Mouse (Mus musculus): ENCODE data around the gene Nr1h2.

Nr1h2 gene

DNA sequence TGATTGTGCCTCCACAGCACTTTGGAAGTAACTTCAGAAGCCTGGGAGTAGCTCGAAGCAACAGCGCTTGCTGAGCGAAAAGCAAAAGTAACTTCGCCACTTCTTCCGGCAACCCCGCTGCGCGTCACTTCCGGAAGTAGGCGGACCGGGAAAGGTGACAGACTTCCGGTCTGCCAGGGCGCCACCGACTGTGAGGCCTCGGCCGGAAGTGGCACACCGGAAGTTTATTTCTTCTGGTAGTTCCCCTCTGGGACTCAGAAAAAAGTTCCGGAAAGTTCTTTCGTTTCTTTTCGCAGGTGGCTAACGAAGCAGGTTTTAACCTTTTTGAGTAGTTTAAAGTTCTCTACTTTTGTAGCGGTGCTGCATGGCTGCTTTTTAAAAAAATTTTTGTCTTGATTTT is at the start of gene Nr1h2:
Gene Nr1h2 (minus strand): TSS at position 126 of the 400 bp plus-strand sequence.
- peak; percentile 99 for DNase-seq

DNA sequence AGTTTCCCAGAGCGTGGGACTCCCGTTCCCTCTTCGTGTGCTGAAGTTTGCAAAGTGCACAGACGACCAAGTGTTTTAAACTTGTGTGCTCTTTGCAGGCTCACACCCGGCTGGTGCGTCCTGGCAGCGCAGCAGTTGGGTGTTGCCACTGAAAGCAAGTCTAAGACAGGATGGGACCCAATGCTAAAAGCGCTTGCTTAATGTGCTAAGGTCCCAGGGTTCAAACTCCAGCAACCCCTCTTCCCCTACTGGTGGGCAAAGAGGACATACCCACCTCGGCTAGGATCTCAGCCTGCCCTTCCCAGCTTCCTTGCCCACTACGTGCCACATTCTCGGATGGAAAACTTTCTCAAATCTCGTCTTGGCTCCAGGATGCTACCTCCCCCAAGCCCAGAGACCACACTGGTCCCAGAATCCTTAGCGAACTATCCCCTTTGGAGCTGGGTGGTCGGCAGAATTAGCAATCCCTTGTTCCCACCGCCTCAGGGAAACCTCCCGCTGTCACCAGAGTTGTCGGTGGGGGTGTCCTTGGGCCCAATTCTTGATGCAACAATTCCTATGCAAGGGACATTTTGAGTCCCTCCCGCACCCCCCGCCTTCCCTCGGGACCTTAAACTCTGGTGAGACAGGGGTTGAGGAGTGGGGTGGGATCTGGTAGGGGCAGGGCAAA is 49.6 kb upstream of the Nr1h2 start:
- no peak for DNase-seq

DNA sequence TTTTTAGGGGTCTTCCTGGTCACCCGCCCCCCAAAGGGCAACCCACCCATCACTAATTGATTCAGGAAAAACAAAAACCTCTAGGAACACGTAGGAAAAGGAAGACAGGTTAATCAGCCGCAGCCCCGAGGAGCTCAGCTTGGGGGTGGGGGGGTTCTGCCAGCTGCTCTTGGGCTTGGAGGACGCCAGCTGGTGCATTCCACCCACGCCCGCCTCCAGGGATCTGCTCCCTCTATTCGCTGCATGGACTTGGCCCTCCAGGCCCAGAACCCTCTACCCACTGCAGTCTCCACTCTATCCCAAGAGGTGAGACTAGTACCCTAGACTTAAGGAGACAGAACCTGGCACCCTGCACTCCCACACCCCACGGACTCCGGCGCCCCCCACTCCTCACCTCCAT is 48.7 kb upstream of the Nr1h2 start:
- no peak for DNase-seq

DNA sequence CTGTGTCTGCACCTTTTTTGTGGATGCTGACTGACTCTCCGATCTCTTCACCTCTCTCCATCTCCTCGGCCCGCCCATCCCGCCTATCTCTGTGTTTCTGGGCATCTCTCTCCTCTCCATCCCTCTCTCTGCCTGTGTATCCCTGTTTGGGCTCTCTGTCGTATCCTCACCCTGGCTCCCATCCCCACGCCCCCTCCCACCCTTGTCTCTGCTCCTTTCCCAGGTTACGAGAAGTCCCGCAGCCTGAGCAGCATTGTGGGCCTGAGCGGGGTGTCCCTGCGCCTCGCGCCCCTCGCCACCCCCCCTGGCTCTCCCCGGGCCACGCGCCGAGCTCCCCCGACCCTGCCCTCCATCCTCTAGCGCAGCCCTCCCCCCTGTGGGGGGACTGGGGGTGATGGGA is 47.9 kb upstream of the Nr1h2 start:
- DNase-seq = no peak

- DNase-seq = no peak
Observed at GRCm38 (mm10) chr7:44600691-44601262, 47.0 kb upstream of the Nr1h2 start.

- no peak for DNase-seq
Observed at GRCm38 (mm10) chr7:44598336-44598735, 44.6 kb upstream of the Nr1h2 start.

GRCm38 (mm10) chr7:44597666-44598065 is 43.9 kb upstream of the Nr1h2 start:
- no peak for DNase-seq

DNA sequence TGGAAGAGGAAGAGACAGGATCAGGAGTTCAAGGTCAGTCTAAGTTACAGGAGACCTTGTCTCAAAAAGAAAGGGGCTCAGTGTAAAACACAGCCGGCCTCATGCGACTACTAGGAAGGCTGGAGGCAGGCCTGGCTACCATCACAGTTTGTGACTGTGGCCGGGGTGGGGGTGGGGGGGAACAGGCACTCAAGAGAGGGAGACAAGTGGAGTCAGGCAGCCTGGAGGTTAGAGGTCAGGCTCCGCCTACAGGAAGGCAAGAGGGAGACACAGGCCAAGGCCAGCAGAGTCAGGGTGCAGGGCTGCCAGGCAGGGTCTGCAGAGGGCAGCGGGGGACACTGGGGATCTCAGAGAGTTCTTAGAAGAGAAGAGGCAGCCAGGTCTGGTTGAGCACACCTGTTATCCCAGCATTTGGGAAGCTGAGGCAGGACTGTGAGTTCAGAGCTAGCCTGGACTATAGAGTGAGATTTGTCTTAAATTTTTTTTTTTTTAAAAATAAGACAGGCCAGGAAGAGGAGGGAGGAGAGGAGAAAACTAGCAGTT is 43.3 kb upstream of the Nr1h2 start:
- DNase-seq = no peak

DNA sequence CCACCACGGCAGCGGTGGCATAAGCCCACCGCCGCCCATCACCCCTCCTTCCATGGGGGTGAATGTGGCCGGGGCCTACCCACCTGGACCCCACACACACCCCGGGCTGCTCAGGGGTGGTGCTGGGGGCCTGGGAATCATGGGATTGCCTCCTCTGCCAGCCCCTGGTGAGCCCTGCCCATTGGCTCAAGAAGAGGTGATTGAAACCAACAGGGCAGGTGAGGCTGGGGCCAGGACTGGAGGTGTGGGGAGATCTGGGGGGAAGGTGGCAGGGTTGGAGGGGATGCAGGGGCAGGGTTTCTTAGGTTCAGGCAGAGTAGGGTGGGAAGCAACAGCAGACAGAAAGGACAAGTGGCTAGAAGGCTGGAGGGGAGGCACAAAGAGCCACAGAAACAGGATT is 42.3 kb upstream of the Nr1h2 start:
- DNase-seq = no peak

GRCm38 (mm10) chr7:44595131-44595561 is 41.4 kb upstream of the Nr1h2 start:
- DNase-seq = no peak

DNA sequence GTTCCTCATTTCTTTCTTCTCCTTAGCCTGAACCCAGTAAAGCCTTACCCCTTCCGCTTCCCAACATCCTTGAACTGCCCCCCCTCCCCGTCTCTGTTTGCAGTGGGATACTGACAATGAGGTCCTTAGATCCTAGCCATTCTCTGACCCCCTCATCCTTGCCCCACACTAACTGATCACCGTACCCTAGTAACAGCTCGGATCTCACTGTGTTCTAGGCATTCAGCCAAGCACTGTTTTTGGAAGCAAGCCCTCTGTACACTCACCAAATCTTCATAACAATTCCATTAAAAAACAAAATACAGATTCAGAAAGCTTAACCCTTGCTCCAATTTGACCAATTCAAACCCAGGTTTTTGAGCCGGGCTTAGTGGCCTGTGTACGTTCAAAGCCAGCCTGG is 40.5 kb upstream of the Nr1h2 start:
- DNase-seq = no peak

- DNase-seq = peak; percentile 92
Observed at GRCm38 (mm10) chr7:44593775-44594174, 40.0 kb upstream of the Nr1h2 start.

- DNase-seq = no peak
Observed at GRCm38 (mm10) chr7:44593051-44593450, 39.3 kb upstream of the Nr1h2 start.

- DNase-seq = no peak
Observed at GRCm38 (mm10) chr7:44591348-44592116, 37.8 kb upstream of the Nr1h2 start.

DNA sequence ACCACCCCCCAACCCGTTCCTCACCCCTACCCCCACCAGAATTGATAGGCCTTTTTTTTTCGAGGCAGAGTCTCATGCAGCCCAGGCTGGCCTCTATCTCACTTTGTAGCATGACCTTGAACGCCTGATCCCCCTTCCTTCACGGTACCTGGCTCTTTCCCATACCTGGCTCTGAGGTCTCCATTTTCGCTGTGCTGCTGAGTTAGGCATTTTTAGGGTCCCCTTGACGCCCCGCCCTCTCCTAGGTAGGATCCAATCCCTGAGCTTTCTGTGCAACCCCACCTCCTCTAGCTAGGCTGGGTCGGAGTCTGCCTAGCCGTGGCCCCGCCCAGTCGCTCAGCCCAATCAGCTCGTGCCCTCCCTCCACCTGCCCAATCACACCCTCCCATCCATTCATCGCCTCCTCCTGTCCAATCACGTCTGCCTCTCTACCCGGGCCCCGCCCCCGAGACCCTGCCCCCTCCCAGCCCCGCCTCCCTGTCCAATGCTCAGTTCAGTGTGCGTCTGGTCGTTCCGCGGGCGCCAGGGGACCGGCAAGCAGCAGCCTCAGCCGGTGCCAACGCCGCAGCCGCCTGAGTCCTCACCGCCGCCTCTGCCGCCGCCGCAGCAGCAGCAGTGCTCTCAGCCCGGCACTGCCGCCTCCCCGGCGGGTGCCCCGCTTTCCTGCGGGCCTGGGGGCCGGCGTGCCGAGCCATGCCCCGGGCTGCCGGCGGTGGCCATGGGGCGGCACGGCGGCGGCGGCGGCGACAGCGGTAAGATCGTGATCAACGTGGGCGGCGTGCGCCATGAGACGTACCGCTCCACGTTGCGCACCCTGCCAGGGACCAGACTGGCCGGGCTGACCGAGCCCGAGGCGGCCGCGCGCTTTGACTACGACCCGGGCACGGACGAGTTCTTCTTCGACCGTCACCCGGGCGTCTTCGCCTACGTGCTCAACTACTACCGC is 36.9 kb upstream of the Nr1h2 start, which contains the start of gene Kcnc3:
Gene Kcnc3 (plus strand): TSS at position 263 of the 946 bp plus-strand sequence.
- DNase-seq = peak; percentile 93

DNA sequence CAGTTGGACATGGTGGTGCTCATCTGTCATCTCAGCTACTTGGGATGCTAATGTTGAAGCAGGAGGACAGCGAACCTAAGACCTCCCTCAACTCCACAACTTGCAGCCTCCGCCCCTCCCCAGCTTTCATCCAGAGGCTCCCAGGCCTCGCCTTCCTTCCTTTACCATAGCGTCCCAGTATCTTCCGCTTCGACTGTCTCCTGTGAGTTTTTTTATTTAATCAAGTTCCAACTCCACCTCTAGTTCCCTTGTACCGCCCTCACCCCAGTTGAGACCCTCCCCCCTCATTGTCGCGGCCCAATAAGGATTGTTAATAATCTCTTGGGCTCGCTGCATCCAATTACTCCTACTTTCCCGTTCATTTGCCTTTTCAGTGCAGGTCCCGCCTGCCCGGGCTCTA is 36.2 kb upstream of the Nr1h2 start:
- peak; percentile 44 for DNase-seq

DNA sequence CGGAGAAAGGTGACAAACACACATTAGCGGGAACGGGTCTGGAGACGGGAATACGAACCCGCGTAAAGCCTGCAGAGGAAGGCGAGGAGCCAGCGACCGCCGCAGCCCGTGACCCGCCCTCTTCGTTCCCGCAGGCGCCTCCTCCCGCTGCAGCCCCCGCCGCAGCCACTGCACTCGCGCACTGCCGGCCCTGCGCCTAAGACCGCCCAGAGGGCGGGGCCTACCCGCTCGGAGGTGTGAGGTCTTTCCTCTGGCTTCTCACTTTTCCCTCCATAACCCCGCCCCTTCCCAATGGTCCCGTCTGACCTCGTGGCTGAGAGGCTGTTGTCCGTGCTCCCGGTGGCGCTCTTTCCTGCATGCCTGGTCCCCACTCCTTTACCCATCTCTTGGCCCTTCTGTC is 35.4 kb upstream of the Nr1h2 start:
- DNase-seq = peak; percentile 87

DNA sequence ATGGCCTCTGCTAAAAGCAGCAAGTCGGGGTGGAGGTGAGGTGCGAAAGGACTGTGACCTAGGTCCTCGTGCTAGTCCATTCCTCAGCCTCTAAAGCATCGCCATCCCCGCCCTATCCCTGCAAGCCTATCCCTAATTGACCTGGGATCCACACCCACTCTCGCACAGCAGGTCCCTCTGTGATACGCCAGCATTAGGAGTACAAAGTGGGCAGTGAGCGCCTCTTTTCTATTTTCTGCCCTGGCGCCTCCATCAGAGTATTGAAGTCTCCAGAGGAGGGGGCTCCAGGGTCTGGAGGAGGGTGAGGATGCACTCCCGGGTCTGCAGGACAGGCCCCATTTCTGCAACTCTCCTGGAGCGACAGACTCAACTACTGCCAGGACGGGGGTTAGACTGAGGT is 34.6 kb upstream of the Nr1h2 start:
- DNase-seq = no peak

DNA sequence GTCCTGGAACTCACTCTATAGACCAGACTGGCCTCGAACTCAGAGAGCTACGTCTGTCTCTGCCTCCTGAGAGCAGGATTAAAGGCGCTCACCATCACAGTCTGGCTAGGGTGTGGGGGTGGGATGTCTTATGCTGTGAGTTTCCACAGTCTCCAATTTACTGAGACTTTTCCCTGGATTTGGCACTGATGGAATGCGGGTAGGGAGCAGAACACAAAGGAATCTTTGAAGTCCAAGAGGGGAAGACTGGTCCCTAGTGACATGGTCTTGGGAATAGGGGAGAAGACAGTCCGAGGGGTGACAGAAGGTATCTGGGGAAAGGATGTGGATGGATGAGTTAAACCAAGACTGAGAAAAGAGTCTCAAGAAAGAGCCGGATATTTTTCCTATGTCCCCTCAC is 33.9 kb upstream of the Nr1h2 start:
- DNase-seq = no peak

GRCm38 (mm10) chr7:44586930-44587329 is 33.2 kb upstream of the Nr1h2 start:
- peak; percentile 53 for DNase-seq

DNA sequence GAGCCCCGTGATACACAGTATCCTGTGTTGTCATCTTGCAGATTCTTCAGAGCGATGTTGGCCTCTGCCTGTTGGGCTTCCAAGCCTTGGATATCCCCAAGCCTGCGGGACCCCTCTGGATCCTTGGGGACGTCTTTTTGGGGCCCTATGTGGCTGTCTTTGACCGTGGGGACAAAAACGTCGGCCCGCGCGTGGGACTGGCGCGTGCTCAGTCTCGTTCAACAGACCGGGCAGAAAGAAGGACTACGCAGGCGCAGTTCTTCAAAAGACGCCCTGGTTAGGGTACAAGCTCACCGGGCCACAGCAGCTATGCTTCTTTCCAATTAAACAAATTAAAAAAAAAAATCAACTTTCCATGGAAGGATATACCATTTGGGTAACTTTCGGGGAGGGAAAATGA is 32.8 kb upstream of the Nr1h2 start:
- DNase-seq = no peak

- no peak for DNase-seq
Observed at GRCm38 (mm10) chr7:44585606-44586005, 31.9 kb upstream of the Nr1h2 start.

DNA sequence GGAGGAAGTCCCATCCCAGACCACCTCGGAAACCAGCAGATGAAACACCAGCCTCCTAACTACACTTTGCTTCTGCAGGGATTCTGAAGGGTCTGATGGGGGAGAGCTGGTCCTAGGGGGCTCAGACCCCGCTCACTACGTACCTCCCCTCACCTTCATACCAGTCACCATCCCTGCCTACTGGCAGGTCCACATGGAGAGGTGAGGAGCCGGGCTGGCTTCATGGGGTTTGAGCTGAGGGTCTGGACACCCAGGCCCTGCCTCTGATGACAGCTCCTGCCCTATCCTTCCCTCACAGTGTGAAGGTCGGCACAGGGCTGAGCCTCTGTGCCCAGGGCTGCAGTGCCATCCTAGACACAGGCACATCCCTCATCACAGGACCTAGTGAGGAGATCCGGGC is 31.2 kb upstream of the Nr1h2 start:
- no peak for DNase-seq
